Mouse (Mus musculus): ENCODE data around the gene Scyl1.
"Not testable (repeated sequence)": the region's sequence is repeated elsewhere in the genome, so short reads cannot be mapped to it uniquely, and the experiment has no call there.

- peak; percentile 7; the same call in 1 of the 2 replicates for TF ChIP-seq CTCF (IDR thresholded peaks at IDR 0.05; ENCODE audit: borderline replicate concordance, insufficient read depth, low read length)
- not testable (repeated sequence) for TF ChIP-seq POLR2A (IDR thresholded peaks at IDR 0.05; ENCODE audit: low read depth, low read length)
Observed at GRCm38 (mm10) chr19:5814048-5814447, 42.8 kb upstream of the Scyl1 start.
